Mouse (Mus musculus): ENCODE results near the gene Mvp.

DNA sequence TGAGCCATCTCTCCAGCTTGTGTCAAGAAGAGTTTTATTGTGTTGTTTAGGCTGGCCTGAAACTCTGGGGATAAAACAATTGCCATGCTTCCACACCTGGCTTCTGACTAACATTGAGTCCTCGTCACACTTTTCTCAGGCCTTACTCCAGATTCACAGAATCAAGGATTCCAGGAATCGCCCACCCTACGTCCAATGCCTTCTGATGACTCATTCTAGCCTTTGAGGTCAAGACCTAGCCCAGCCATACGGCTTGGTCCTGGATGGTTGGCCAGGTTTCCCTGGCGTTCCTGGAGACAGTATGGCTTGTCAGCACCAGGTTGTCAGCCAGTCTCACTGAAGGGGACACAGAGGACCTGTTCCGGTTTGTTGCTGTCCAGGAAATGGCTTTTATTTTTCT is 2.0 kb downstream of the Mvp start:
- TF ChIP-seq CTCF (IDR thresholded peaks at IDR 0.05; ENCODE audit: borderline replicate concordance, insufficient read depth, low read length) (no peak), POLR2A (IDR thresholded peaks at IDR 0.05; ENCODE audit: low read depth, low read length) (no peak)
